Mouse (Mus musculus) frontal cortex, adult (tissue): Measurements from ENCODE around the gene Acvr1c.

Experiments
- ATAC-seq: cut with Nextera tagmentation; 2 replicates; pipeline ENCODE4 v1.9.2; 2017; ENCODE audit warnings: mild to moderate bottlenecking, moderate library complexity, mixed read lengths; ENCODE audit not compliant: low TSS enrichment

Gene Acvr1c

GRCm38 (mm10) chr2:58282259-58282910 is 75.3 kb downstream of the Acvr1c start:
- ATAC-seq = peak; percentile 74

GRCm38 (mm10) chr2:58281046-58281445 is 76.6 kb downstream of the Acvr1c start:
- no peak for ATAC-seq

- no peak for ATAC-seq
These were observed 78.5 kb downstream of the Acvr1c start for GRCm38 (mm10) chr2:58279163-58279562.

- ATAC-seq = no peak
These were observed 81.2 kb downstream of the Acvr1c start for GRCm38 (mm10) chr2:58276454-58276853.

GRCm38 (mm10) chr2:58240639-58241038 is 117.1 kb downstream of the Acvr1c start:
- peak; percentile 99 for ATAC-seq

- no peak for ATAC-seq
These were observed 120.2 kb downstream of the Acvr1c start for GRCm38 (mm10) chr2:58237487-58237886.
